Mouse (Mus musculus): ENCODE measurements around the gene Alppl2. TPM values are rescaled to one million over a fixed set of nuclear protein-coding genes. Genes with fewer than 3 reads are reported as not detected.

Alppl2 gene
- polyA plus RNA-seq, 1 experiment = not detected

GRCm38 (mm10) chr1:87057075-87057474 lies 32.7 kb downstream of the Alppl2 start:
- no peaks in the 10 kb centered on the region for H3K4me1 ChIP-seq (ENCODE audit: control insufficient read depth, insufficient read depth, low read length)
- no peak for TF ChIP-seq POLR2A (IDR thresholded peaks at IDR 0.05; ENCODE audit: borderline replicate concordance, low read depth, low read length)
- TF ChIP-seq CTCF (IDR thresholded peaks at IDR 0.05; ENCODE audit: low read depth, low read length) = no peak
- no peak overlapping the region for H3K27ac ChIP-seq (ENCODE audit: insufficient read depth, low read depth, low read length)
- H3K4me3 ChIP-seq (ENCODE audit: insufficient read depth, low read length) = no peak overlapping the region

GRCm38 (mm10) chr1:87051369-87051768 lies 38.4 kb downstream of the Alppl2 start:
- no peak overlapping the region for H3K4me3 ChIP-seq (ENCODE audit: insufficient read depth, low read length)
- no peaks in the 10 kb centered on the region for H3K4me1 ChIP-seq (ENCODE audit: control insufficient read depth, insufficient read depth, low read length)
- TF ChIP-seq CTCF (IDR thresholded peaks at IDR 0.05; ENCODE audit: low read depth, low read length) (no peak; the same call in 1 of the 2 replicates), POLR2A (IDR thresholded peaks at IDR 0.05; ENCODE audit: borderline replicate concordance, low read depth, low read length) (no peak)
- no peak overlapping the region for H3K27ac ChIP-seq (ENCODE audit: insufficient read depth, low read depth, low read length)

GRCm38 (mm10) chr1:87050700-87051099 lies 39.0 kb downstream of the Alppl2 start:
- Histone ChIP-seq H3K27ac (ENCODE audit: insufficient read depth, low read depth, low read length) (no peak overlapping the region), H3K4me1 (ENCODE audit: control insufficient read depth, insufficient read depth, low read length) (no peaks in the 10 kb centered on the region), H3K4me3 (ENCODE audit: insufficient read depth, low read length) (no peak overlapping the region)
- no peak for TF ChIP-seq CTCF (IDR thresholded peaks at IDR 0.05; ENCODE audit: low read depth, low read length)
- no peak for TF ChIP-seq POLR2A (IDR thresholded peaks at IDR 0.05; ENCODE audit: borderline replicate concordance, low read depth, low read length)

GRCm38 (mm10) chr1:87050072-87050471 lies 39.7 kb downstream of the Alppl2 start:
- H3K27ac ChIP-seq (ENCODE audit: insufficient read depth, low read depth, low read length) = no peak overlapping the region
- H3K4me3 ChIP-seq (ENCODE audit: insufficient read depth, low read length) = no peak overlapping the region
- H3K4me1 ChIP-seq (ENCODE audit: control insufficient read depth, insufficient read depth, low read length) = no peaks in the 10 kb centered on the region
- TF ChIP-seq POLR2A (IDR thresholded peaks at IDR 0.05; ENCODE audit: borderline replicate concordance, low read depth, low read length) (no peak), CTCF (IDR thresholded peaks at IDR 0.05; ENCODE audit: low read depth, low read length) (no peak)

- no peak overlapping the region for H3K27ac ChIP-seq (ENCODE audit: insufficient read depth, low read depth, low read length)
- no peak overlapping the region for H3K4me3 ChIP-seq (ENCODE audit: insufficient read depth, low read length)
- TF ChIP-seq CTCF (IDR thresholded peaks at IDR 0.05; ENCODE audit: low read depth, low read length) (peak; percentile 97), POLR2A (IDR thresholded peaks at IDR 0.05; ENCODE audit: borderline replicate concordance, low read depth, low read length) (no peak)
- H3K4me1 ChIP-seq (ENCODE audit: control insufficient read depth, insufficient read depth, low read length) = peaks cover 17% of the 10 kb centered on the region
Measured at GRCm38 (mm10) chr1:87041814-87042438, 47.8 kb downstream of the Alppl2 start.

GRCm38 (mm10) chr1:87041119-87041518 lies 48.6 kb downstream of the Alppl2 start:
- no peak overlapping the region for H3K4me3 ChIP-seq (ENCODE audit: insufficient read depth, low read length)
- TF ChIP-seq POLR2A (IDR thresholded peaks at IDR 0.05; ENCODE audit: borderline replicate concordance, low read depth, low read length) (no peak), CTCF (IDR thresholded peaks at IDR 0.05; ENCODE audit: low read depth, low read length) (peak; percentile 84)
- H3K27ac ChIP-seq (ENCODE audit: insufficient read depth, low read depth, low read length) = no peak overlapping the region
- peaks cover 25% of the 10 kb centered on the region for H3K4me1 ChIP-seq (ENCODE audit: control insufficient read depth, insufficient read depth, low read length)

- Histone ChIP-seq H3K27ac (ENCODE audit: insufficient read depth, low read depth, low read length) (0 out of 2 replicates have a peak overlapping the region, but pooled peaks have one; percentile 5), H3K4me1 (ENCODE audit: control insufficient read depth, insufficient read depth, low read length) (peaks cover 44% of the 10 kb centered on the region), H3K4me3 (ENCODE audit: insufficient read depth, low read length) (no peak overlapping the region)
- TF ChIP-seq POLR2A (IDR thresholded peaks at IDR 0.05; ENCODE audit: borderline replicate concordance, low read depth, low read length) = no peak
- TF ChIP-seq CTCF (IDR thresholded peaks at IDR 0.05; ENCODE audit: low read depth, low read length) = no peak
Measured at GRCm38 (mm10) chr1:87038477-87039070, 51.2 kb downstream of the Alppl2 start.

Other genes with a start within 250 kb of the Alppl2 start
- not detected in 2 replicates for gene Alpi, start 11.7 kb upstream of the Alppl2 start, polyA plus RNA-seq (2012; ENCODE audit: insufficient read depth, insufficient read length, missing spikeins)
- gene Akp3, start 35.0 kb upstream of the Alppl2 start, polyA plus RNA-seq (2012; ENCODE audit: insufficient read depth, insufficient read length, missing spikeins) = not detected in 2 replicates
- not detected in 2 replicates for gene Ecel1, start 66.6 kb upstream of the Alppl2 start, polyA plus RNA-seq (2012; ENCODE audit: insufficient read depth, insufficient read length, missing spikeins)
- not detected in 2 replicates for gene Prss56, start 93.4 kb upstream of the Alppl2 start, polyA plus RNA-seq (2012; ENCODE audit: insufficient read depth, insufficient read length, missing spikeins)
- gene Chrnd, start 100.7 kb upstream of the Alppl2 start, polyA plus RNA-seq (2012; ENCODE audit: insufficient read depth, insufficient read length, missing spikeins) = not detected in 2 replicates
- gene Chrng, start 114.7 kb upstream of the Alppl2 start, polyA plus RNA-seq (2012; ENCODE audit: insufficient read depth, insufficient read length, missing spikeins) = not detected in 2 replicates
- 97.9 and 99.5 TPM in 2 replicates for gene Eif4e2, start 124.0 kb upstream of the Alppl2 start, polyA plus RNA-seq (2012; ENCODE audit: insufficient read depth, insufficient read length, missing spikeins)
- not detected in 2 replicates for gene Efhd1, start 174.4 kb upstream of the Alppl2 start, polyA plus RNA-seq (2012; ENCODE audit: insufficient read depth, insufficient read length, missing spikeins)
- 35.7 and 44.4 TPM in 2 replicates for gene Gigyf2, start 237.1 kb upstream of the Alppl2 start, polyA plus RNA-seq (2012; ENCODE audit: insufficient read depth, insufficient read length, missing spikeins)